Mouse (Mus musculus): ENCODE measurements at regions not wholly inside any gene's neighbourhood (a gene's known extent, or its start where the extent isn't known, plus 50 kb on each side); places are given as distances from the start of the nearest gene placed in this dataset.
"Not testable (repeated sequence)": the region's sequence is repeated elsewhere in the genome, so short reads cannot be mapped to it uniquely, and the experiment has no call there.

- DNase-seq (ENCODE audit: low spot score), result no peak
Observed at GRCm38 (mm10) chr16:63102930-63103329, 248.8 kb downstream of the Pros1 start.

DNA sequence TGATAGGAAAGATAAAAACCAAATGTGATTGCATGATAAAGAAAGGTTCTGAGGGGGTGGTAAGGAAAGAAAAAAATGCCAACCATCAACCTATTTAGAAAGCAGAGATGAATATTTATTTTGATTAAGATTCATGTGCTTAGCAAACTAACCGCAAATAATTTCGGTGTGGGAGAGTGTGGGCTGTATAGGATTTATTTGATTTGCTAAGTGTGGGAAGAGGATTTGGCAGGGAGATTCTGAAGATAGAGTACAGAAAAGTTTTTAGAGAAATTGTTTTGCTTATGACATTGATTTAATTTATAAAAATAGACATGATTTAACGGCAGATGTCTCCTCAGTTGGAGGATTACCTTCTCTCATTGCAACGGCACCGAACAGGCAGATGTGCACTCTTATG lies 250.3 kb downstream of the Pros1 start:
- no peak for DNase-seq (ENCODE audit: low spot score)

GRCm38 (mm10) chr16:63104938-63105714 lies 251.0 kb downstream of the Pros1 start:
- DNase-seq (ENCODE audit: low spot score), result peak; percentile 33

DNA sequence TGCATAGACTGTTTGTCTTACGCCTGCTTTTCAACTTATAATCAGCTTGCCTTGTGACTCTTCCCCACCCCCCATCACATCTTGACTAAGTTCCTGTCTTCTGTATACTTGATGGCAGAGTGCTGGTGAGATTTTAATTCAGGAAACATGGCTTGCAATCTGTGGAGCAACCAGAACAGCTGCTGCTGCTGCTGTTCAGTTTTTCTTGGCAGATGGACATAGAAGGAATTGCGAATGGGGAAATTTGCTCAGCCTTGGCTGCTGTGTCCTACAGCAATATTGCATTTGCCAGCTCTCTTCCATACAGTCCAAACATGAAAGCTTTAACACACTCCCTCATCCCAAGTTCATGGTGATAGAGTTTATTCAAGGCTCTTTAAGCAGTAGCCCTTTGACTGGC lies 262.3 kb downstream of the Pros1 start:
- DNase-seq (ENCODE audit: low spot score), result peak; percentile 35

DNA sequence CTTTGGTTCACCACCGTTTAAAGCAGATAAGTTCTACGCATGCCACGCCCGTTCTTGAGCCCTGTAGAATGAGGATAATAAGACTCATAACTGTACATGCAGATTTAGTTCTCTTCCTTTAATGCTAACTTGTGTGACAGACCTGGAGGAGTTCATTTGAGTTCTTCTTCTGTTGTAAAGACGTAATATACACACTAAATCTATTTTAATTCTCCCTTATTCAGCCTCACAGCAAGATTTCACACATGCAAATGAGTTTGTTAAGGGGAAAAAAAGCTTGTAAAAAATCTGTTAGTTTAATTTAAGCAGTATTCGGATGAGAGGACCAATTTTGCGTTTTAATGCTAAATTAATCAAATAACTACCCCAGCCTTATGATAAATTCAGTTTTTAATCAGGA lies 264.6 kb downstream of the Pros1 start:
- no peak for DNase-seq (ENCODE audit: low spot score)

DNA sequence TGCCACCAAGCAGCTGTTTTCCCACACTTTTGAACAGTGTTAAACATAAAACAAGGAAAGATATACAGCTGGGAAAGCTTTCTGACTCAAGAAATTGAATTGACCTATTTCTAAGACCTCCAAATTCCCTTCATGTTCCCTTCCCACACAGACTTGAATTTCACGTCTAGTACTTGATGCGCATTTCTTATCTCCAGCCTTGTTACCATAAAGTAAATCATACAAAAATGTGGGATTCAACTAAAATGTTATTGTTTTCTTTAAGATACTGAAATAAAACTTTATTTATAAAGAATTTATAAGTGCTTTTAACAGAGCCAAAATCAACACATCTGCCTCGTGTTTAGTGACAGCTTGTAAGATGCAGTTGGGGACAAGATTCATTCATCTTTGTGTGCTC lies 289.7 kb downstream of the Pros1 start:
- DNase-seq (ENCODE audit: low spot score), result no peak

GRCm38 (mm10) chr16:63155300-63155821 lies 301.3 kb downstream of the Pros1 start:
- no peak for DNase-seq (ENCODE audit: low spot score)

DNA sequence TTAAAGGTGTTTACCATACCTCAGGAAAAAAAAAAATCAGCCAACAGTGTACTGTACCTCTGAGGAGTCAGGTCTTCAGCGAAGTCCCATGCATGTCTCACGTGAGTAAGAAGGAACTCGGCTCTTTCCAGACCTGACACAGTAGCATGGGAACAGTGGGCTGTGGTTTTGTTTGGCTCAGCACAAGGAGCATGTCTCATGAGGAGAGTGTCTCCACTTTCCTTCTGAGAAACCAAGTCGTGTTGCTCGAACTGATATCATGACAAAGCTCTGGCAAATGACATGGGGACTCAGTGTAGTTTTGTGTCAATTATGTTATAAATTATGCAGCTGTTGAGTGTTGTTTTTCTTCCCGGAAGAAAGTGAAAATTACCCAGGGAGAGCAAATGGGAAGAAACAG lies 316.0 kb downstream of the Pros1 start:
- DNase-seq (ENCODE audit: low spot score), result peak; percentile 9

- no peak for DNase-seq (ENCODE audit: low spot score)
Observed at GRCm38 (mm10) chr16:63179228-63179627, 325.1 kb downstream of the Pros1 start.

DNA sequence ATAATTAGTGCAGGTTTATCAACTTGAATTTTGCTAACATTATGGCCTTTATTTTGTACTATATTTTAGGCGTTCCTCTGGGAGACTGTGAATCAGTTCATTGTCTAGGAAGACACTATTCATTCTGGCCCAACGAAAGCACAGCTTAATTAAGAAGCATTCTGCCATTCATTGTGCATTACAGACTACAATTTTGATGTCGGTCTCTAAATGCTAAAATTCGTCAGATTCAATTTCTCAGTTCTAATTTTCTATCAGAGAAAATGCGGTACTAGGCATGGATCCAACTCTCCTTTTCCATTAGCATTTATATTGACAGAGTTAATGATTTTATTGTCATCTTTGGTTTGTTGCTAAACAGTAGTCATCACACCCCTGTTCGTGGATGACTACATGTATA lies 337.1 kb downstream of the Pros1 start:
- no peak for DNase-seq (ENCODE audit: low spot score)

GRCm38 (mm10) chr16:63191623-63192022 lies 337.5 kb downstream of the Pros1 start:
- DNase-seq (ENCODE audit: low spot score), result no peak

DNA sequence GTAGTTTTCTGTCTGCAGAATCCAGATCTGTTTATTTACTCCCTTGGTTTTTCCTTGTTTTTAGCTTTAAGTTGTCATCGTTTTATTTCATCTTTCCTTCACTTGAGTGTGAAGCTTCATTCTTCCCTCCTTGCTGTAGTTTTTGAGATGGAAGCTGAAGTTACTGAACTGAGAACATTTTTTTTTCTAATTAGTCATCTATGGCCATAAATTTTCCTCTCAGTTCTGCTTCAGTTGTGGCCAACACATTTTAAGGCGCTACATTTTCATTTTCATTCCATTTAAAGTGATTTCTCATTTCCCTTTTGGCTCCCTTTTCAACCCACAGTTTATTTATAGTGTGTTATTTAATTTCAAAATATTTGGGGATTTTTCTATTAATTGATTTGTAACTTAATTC lies 340.5 kb downstream of the Pros1 start:
- no peak for DNase-seq (ENCODE audit: low spot score)

DNA sequence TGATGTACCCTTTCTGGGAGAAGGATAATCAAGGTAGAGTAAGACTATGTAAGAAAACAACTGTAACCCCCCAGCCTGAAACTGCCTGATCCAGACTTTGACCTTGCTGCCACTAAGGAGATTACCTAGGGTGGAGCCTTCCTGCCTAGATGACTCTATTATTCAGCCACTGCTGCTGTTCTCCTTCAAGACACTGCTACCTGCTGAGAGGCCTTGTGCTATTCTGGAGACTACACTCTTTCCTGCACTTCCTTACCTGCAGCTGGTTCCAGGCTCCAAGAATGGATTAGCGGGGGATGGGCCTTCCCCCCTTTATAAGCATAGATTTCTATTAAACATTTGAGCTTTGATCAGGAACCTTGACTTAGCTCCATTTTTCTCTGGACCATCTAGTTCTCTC lies 359.4 kb downstream of the Pros1 start:
- not testable (repeated sequence) for DNase-seq (ENCODE audit: low spot score)

GRCm38 (mm10) chr16:63220228-63220879 lies 366.2 kb downstream of the Pros1 start:
- no peak for DNase-seq (ENCODE audit: low spot score)

GRCm38 (mm10) chr16:63224608-63225007 lies 370.5 kb downstream of the Pros1 start:
- no peak for DNase-seq (ENCODE audit: low spot score)

DNA sequence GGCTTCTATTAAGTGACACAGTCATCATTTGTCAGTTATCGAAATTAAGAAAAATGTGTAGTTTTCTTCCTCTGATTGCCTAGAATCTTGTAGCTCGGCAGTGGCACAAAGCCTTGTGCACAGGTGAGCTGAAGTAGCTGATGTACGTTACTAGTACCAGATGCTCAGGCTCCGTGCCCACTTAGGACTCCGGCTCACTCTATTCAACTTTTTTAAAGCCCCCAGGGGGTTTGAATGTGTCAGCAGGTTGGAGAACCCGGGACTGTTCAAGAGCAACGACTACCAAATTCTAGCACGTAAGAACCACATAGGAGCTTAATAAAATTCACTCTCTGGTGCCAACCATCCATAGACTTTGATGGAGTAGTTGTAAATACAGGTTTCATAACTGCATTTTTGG lies 371.0 kb downstream of the Pros1 start:
- no peak for DNase-seq (ENCODE audit: low spot score)

DNA sequence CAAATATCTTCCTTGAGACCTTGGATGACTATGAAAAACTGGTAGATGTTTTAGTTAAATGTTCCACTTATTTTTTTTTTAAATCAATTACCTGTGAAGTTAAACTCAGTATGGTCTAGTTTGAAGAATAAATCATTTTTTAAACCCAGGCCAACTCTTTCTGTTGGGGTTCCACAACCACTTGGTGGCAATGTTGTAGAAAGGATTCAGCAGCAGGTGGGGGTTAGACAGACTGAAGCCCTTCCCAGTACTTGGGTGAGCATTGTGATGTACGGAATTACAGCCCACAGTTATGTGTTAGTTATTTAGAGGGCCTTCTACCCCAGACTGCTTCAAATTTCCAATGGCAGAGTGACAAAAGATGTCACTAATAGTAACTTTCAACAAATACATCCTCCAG lies 375.0 kb downstream of the Pros1 start:
- DNase-seq (ENCODE audit: low spot score), result no peak

- no peak for DNase-seq (ENCODE audit: low spot score)
Observed at GRCm38 (mm10) chr16:63229567-63229966, 375.5 kb downstream of the Pros1 start.

DNA sequence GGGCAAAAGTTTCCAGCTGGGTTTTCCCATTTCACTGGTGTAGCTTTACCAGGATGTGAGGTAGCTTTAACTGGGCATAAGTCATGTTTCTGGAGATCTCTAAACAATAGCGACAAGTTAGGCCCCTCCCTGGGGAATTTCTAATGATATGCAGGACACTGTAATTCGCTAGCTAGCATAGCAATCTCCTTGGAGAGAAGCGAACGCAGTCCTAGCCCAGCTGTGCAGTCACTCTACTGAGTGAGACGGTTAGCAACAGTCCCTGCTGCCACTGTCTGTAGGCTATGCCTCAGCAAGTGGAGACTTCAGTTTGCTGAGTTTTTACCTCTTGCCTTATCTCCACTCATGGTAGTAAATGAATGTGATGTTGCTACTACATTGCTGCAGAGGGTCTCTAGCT lies 416.1 kb downstream of the Pros1 start:
- DNase-seq (ENCODE audit: low spot score), result no peak

GRCm38 (mm10) chr16:63277556-63277955 lies 423.4 kb downstream of the Pros1 start:
- no peak for DNase-seq (ENCODE audit: low spot score)

GRCm38 (mm10) chr16:63278259-63278697 lies 424.2 kb downstream of the Pros1 start:
- no peak for DNase-seq (ENCODE audit: low spot score)

DNA sequence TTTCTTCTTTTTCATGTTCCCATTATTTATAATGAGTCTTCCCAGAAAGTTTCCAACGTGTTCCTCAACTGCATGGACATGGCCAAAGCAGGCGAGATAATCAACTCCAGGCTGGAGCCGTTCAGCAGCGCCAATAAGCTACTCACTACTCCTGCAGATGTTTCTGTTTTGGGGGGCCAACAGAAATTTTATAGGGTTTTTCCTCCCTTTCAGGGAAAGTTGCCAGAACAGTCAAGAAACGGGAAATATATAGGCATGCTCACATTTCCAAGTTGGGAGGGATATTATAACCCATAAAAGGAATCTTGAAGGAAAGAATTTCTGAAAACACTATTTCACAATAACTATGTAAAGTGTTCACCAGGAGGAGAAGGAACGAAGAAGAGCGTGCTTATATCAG lies 433.5 kb downstream of the Pros1 start:
- DNase-seq (ENCODE audit: low spot score), result no peak

- DNase-seq (ENCODE audit: low spot score), result no peak
Observed at GRCm38 (mm10) chr16:63311676-63312075, 457.6 kb downstream of the Pros1 start.
